Mouse (Mus musculus) limb, embryonic 15.5 days (tissue): ENCODE results near the gene Ibsp. TPM values are rescaled to one million over a fixed set of nuclear protein-coding genes. Genes with fewer than 3 reads are reported as not detected.
A peak's percentile ranks its signal among the peaks of the same experiment; 100 is the strongest.

Experiments used
- ATAC-seq: fragments of 200-750 bp; cut with Nextera tagmentation; 2 replicates; pipeline ENCODE4 v1.8.0; 2017; ENCODE audit warnings: low read depth, moderate TSS enrichment; ENCODE audit not compliant: insufficient number of reproducible peaks, low FRiP score, low TSS enrichment
- H3K27ac ChIP-seq: fragments of 300-500 bp; sonication (generic); 2 replicates; pipeline ENCODE4 v1.5.1; 2015; ENCODE audit warnings: moderate library complexity, mild to moderate bottlenecking, inconsistent platforms
- H3K27me3 ChIP-seq: fragments of 300-500 bp; sonication (generic); 2 replicates; pipeline ENCODE4 v1.6.1; 2015; ENCODE audit warnings: inconsistent platforms
- H3K36me3 ChIP-seq: fragments of 300-500 bp; sonication (generic); 2 replicates; pipeline ENCODE4 v1.6.1; 2015; ENCODE audit warnings: inconsistent platforms
- H3K4me1 ChIP-seq: fragments of 300-500 bp; sonication (generic); 2 replicates; pipeline ENCODE4 v1.6.1; 2015; ENCODE audit warnings: inconsistent platforms
- H3K4me2 ChIP-seq: fragments of 300-500 bp; sonication (generic); 2 replicates; pipeline ENCODE4 v1.6.1; 2015; ENCODE audit warnings: mild to moderate bottlenecking, inconsistent platforms
- H3K4me3 ChIP-seq: fragments of 300-500 bp; sonication (generic); 2 replicates; pipeline ENCODE4 v1.5.1; 2015; ENCODE audit warnings: mild to moderate bottlenecking, inconsistent platforms
- H3K9ac ChIP-seq: fragments of 300-500 bp; sonication (generic); 2 replicates; pipeline ENCODE4 v1.6.1; 2015; ENCODE audit warnings: inconsistent platforms
- H3K9me3 ChIP-seq: fragments of 300-500 bp; sonication (generic); 2 replicates; pipeline ENCODE4 v1.6.1; 2016; ENCODE audit warnings: inconsistent platforms
- WGBS: fragments of 180-500 bp; shearing (Covaris S2); methylation state at CpG from one replicate; pipeline ENCODE4 v1.1.7; 2015; 5-methylcytosine and 5-hydroxymethylcytosine counted together
- microRNA-seq: library from miRNA; unstranded; fragments of <30 nt; microRNA quantifications from one replicate; pipeline ENCODE4, GENCODE M21; 2016
- polyA plus RNA-seq: library from polyadenylated mRNA; unstranded; fragments of >200 nt; fragmentation: Nextera tagmentation; extraction: Ambion mirVana; gene quantifications from 2 replicates; pipeline ENCODE4 v1.2.1, GENCODE M21; 2015

Ibsp gene
- polyA plus RNA-seq, 1 experiment from 2014 or later: 275 TPM

DNA sequence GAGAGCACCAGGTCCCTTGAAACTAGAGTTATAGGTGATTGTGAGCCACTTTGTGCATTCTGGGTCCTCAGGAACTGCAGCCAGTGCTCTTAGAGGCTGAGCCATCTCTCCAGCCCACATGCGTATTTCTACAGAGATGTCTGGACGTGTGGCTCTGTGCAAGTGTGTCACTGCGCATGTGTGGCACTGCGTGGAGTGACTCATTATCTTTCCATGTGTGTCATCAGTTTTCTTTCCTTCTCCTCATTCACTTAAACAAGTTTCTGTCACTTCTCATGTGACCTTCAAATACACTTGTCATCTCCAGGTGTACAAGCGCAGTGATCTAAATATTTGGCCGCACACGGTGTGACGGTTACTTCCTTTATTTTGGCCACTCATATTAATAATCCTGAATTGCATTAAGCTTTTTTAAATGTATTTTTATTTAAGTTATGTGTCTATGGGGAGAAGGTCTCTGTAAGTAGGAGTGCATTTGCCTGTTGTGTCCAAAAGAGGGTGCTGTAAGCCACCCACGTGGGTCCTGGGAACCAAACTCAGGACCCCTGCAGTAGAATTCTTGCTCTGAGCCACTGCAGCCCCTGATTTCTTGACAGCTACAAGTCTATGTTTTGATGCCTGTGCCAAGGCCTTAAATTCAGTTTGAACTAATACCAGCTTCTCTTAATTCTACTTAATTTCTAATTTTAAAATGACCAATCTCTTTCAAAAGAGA lies 45.7 kb downstream of the Ibsp start:
- no peak for ATAC-seq
- 69% methylated on average over 9 of the region's 9 CpGs for WGBS
- no peak overlapping the region for H3K4me2 ChIP-seq
- H3K36me3 ChIP-seq: no peaks in the 10 kb centered on the region
- H3K9ac ChIP-seq: no peak overlapping the region
- H3K27me3 ChIP-seq: no peaks in the 10 kb centered on the region
- no peak overlapping the region for H3K4me3 ChIP-seq
- no peak overlapping the region; the same call in 1 of the 2 replicates for H3K27ac ChIP-seq
- no peaks in the 10 kb centered on the region for H3K9me3 ChIP-seq
- peaks cover 2% of the 10 kb centered on the region; the same call in 1 of the 2 replicates for H3K4me1 ChIP-seq

GRCm38 (mm10) chr5:104345241-104345630 lies 46.3 kb downstream of the Ibsp start:
- Histone ChIP-seq H3K4me2 (no peak overlapping the region), H3K27me3 (no peaks in the 10 kb centered on the region), H3K4me3 (no peak overlapping the region), H3K4me1 (no peaks in the 10 kb centered on the region), H3K27ac (no peak overlapping the region), H3K36me3 (no peaks in the 10 kb centered on the region), H3K9ac (no peak overlapping the region), H3K9me3 (no peaks in the 10 kb centered on the region)
- WGBS: 49% methylated on average over 6 of the region's 6 CpGs
- 0 out of 2 replicates have a peak, but pooled peaks have one; percentile 65 for ATAC-seq

DNA sequence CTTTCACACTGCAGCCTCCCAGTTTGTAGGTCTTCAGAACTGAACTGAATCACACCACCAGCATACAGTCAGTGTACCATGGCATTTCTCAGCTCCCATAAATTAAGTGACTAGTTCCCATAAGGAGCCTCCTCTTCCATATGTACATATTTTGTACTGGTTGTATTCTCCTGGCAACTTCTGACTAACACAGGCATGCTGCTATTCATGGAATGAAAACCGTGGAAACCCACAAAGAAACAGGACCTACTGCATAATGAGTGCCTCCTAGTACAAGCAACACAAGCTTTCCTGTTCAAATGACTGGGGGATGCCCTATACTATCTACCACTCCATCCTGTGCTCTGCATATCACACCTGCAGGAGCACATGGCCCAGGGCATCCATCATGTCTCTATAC lies 52.1 kb downstream of the Ibsp start:
- Histone ChIP-seq H3K4me2 (no peak overlapping the region), H3K27ac (no peak overlapping the region), H3K4me1 (no peaks in the 10 kb centered on the region), H3K9me3 (no peaks in the 10 kb centered on the region), H3K27me3 (no peaks in the 10 kb centered on the region), H3K36me3 (no peaks in the 10 kb centered on the region), H3K9ac (no peak overlapping the region), H3K4me3 (no peak overlapping the region)
- ATAC-seq: no peak
- WGBS: 70% methylated on average over 1 of the region's 1 CpGs

DNA sequence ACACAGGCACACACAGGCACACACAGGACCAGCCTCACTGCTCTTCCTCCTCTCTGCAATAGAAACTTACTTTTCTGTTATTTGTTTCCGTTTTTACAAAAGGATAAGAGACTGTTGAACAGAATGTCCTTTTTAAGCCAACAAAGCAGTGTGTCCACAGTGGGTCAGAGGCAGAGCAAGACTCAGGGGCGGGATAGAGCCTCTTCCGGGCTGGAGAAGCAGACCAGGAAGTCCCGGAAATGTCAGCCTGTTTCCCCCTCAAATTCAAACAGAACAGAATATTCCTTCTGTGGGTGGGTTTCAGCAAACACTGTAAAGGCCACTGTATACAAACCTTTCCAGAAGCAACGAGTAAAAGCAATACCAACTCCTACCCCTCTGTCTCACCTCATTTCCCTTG lies 52.9 kb downstream of the Ibsp start:
- Histone ChIP-seq H3K27ac (no peak overlapping the region), H3K9ac (no peak overlapping the region), H3K4me3 (no peak overlapping the region), H3K4me1 (no peaks in the 10 kb centered on the region), H3K4me2 (no peak overlapping the region), H3K36me3 (no peaks in the 10 kb centered on the region), H3K9me3 (no peaks in the 10 kb centered on the region), H3K27me3 (no peaks in the 10 kb centered on the region)
- 55% methylated on average over 5 of the region's 5 CpGs for WGBS
- no peak for ATAC-seq

- Histone ChIP-seq H3K4me1 (peaks cover 5% of the 10 kb centered on the region; the same call in 1 of the 2 replicates), H3K27me3 (no peaks in the 10 kb centered on the region), H3K4me3 (no peak overlapping the region), H3K4me2 (no peak overlapping the region), H3K27ac (no peak overlapping the region), H3K9me3 (no peaks in the 10 kb centered on the region), H3K9ac (no peak overlapping the region), H3K36me3 (no peaks in the 10 kb centered on the region)
- no peak for ATAC-seq
- 58% methylated on average over 5 of the region's 5 CpGs for WGBS
Observed at GRCm38 (mm10) chr5:104357575-104357974, 58.6 kb downstream of the Ibsp start.

DNA sequence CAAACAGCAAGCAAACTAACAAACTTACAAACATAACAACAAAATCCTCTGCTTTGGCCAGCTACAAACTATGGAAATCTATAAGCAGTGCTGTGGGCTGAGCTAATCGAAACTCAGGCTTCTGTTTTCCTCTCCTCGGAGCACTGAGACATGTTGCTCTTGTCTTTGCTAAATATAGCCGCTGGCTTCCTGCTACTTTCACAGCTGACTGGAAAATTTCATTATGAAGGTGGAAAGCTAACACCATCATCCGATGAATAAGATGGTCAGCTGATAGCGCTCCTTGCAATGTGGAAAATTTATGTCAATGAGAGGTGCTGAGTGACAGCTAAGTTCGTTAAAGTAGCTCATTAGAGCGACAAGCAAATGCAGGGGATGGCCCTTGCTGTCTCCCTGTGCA lies 59.6 kb downstream of the Ibsp start:
- Histone ChIP-seq H3K36me3 (no peaks in the 10 kb centered on the region), H3K4me3 (no peak overlapping the region), H3K9me3 (no peaks in the 10 kb centered on the region), H3K9ac (no peak overlapping the region), H3K27ac (no peak overlapping the region), H3K4me1 (peaks cover 5% of the 10 kb centered on the region; the same call in 1 of the 2 replicates), H3K27me3 (no peaks in the 10 kb centered on the region), H3K4me2 (no peak overlapping the region)
- no peak for ATAC-seq
- 33% methylated on average over 7 of the region's 7 CpGs for WGBS

DNA sequence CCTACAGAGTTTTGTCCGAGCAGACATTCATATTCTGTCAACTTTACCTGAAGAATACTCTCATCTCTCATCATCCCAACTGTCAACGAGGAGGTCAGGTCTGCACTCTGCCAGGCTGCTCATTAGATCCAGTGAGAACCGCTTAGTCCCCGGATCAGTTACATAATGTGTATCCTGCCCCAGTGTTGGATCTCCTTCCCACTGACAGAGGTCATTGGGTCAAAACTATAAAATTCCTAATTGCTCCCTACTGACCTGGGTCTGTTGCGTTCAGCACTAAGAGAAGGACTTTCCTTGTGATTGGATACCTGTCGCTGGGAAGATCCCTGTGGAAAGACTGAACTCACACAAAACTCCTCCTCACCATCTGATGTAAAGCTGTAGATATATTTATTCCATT lies 60.3 kb downstream of the Ibsp start:
- Histone ChIP-seq H3K9me3 (no peaks in the 10 kb centered on the region), H3K9ac (no peak overlapping the region), H3K4me1 (peaks cover 5% of the 10 kb centered on the region; the same call in 1 of the 2 replicates), H3K4me2 (no peak overlapping the region), H3K27me3 (no peaks in the 10 kb centered on the region), H3K4me3 (no peak overlapping the region), H3K27ac (no peak overlapping the region), H3K36me3 (no peaks in the 10 kb centered on the region)
- no peak for ATAC-seq
- WGBS: 21% methylated on average over 6 of the region's 6 CpGs

Small RNA genes within 50 kb of the gene (microRNA-seq; reads per million reads assigned to microRNA genes)
- gene Gm23616: not detected

Other genes with a start within 250 kb of the Ibsp start
- gene Gm17660, start 221.6 kb upstream of the Ibsp start, polyA plus RNA-seq: not detected in 2 replicates
- 96.7 and 115 TPM in 2 replicates for gene Sparcl1, start 185.4 kb upstream of the Ibsp start, polyA plus RNA-seq
- gene Dspp, start 128.5 kb upstream of the Ibsp start, polyA plus RNA-seq: not detected in 2 replicates
- gene Dmp1, start 96.6 kb upstream of the Ibsp start, polyA plus RNA-seq: 7.7 and 14.3 TPM in 2 replicates
- 0.12 and 0.16 TPM in 2 replicates for gene Mepe, start 26.2 kb downstream of the Ibsp start, polyA plus RNA-seq
- 143 and 338 TPM in 2 replicates for gene Spp1, start 135.9 kb downstream of the Ibsp start, polyA plus RNA-seq
- 14.8 and 20.0 TPM in 2 replicates for gene Pkd2, start 160.3 kb downstream of the Ibsp start, polyA plus RNA-seq
- gene BC005561, start 209.2 kb downstream of the Ibsp start, polyA plus RNA-seq: 9.1 and 10.8 TPM in 2 replicates